Mouse (Mus musculus) lung, postnatal 25 days (tissue): ENCODE measurements around the gene Chaf1b.

Source experiments
- DNase-seq: peaks from one replicate; pipeline ENCODE4 v3.0.0; 2022; ENCODE audit warnings: low spot score

Chaf1b gene

GRCm38 (mm10) chr16:93883423-93884085 is at the start of gene Chaf1b:
Chaf1b (plus strand) TSS chr16:93883901.
- DNase-seq: peak; percentile 97

DNA sequence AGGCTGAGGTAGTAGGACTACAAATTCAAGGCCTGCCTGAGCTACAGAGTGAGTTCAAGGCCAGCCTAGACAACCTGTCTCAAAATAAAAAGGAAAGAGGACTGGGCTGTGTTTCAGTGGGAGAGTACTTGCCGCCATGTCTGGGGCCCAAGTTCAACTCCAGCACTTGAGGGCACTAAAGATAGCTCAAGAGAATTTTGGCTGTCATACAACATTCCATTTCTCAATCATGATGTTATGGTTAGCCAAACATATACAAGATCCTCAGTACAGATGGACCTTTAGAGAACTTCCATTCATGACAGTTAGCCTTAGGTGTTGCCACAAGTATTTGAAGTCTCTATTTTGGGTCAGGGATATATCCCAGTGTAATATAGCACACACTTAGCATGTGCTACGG is 49.6 kb upstream of the Chaf1b start:
- DNase-seq: no peak

GRCm38 (mm10) chr16:93839049-93839448 is 44.7 kb upstream of the Chaf1b start:
- no peak for DNase-seq

GRCm38 (mm10) chr16:93850527-93850926 is 33.2 kb upstream of the Chaf1b start:
- DNase-seq: no peak

DNA sequence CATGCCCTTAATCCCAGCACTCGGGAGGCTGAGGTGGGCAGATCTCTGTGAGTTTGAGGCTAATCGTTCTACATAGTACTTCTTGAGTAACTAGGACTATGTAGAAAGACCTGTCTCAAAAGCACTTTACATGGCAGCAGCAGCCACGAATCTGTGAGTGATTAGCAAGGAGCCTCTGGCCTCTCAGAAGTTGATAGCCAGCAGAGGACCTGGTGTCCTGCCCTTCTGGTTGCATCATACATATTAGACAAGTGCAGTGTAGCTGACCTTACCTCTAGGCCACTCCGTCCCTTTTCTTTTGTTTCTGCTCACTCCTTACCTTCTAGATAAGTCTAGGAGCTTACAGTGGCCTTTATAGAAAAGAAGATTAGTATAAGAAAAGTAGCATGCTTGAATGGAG is 23.7 kb upstream of the Chaf1b start:
- DNase-seq: peak; percentile 9

GRCm38 (mm10) chr16:93860686-93861085 is 23.0 kb upstream of the Chaf1b start:
- peak; percentile 69 for DNase-seq

GRCm38 (mm10) chr16:93874841-93875240 is 8.9 kb upstream of the Chaf1b start:
- DNase-seq: peak; percentile 9

GRCm38 (mm10) chr16:93877612-93878380 is 5.9 kb upstream of the Chaf1b start:
- no peak for DNase-seq

- no peak for DNase-seq
These were observed 503 bp downstream of the Chaf1b start for GRCm38 (mm10) chr16:93884086-93884721.

GRCm38 (mm10) chr16:93884722-93885113 is 1.0 kb downstream of the Chaf1b start:
- DNase-seq: no peak

DNA sequence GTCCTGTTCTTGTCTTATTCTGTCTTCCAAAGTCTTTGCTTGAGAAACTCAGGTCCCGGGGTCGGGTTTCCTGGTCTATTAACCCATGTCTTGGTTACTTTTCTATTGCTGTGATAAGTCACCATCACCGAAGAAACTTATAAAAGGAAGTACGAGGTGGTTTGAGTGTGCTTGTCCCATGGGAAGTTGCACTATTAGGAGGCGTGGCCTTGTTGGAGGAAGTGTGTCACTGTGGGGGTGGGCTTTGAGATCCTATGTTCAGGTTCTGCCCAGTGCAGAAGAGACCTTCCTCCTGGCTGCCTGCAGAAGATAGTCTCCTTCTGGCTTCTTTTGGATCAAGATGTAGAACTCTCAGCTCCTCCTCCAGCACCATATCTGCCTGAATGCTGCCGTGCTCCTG is 4.8 kb downstream of the Chaf1b start:
- DNase-seq: no peak

DNA sequence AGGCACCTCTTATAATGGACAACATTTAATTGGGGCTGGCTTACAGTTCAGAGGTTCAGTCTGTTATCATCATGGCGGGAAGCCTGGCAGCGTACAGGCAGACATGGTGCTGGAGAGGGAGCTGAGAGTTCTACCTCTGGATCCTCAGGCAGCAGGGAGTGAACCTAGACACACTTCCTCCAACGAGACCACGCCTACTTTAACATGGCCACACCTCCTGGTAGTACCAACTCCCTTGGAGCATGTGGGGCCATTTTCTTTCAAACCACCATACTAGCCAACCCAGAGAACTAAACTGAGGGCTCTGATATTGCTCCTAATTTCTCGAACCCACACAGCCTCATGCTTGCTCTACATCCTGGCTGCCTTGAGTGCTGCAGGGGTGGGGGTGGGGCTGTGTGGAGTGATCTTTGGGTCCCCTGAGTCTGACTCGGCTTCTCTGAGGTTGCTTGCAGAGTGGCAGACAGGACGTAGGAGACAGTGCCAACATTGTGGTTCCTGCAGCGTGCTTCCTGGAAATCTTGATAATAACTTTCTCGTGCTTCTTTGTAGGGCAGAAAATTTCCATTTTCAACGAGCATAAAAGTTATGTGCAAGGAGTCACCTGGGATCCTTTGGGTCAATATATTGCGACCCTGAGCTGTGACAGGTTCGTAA is 7.4 kb downstream of the Chaf1b start:
- no peak for DNase-seq

DNA sequence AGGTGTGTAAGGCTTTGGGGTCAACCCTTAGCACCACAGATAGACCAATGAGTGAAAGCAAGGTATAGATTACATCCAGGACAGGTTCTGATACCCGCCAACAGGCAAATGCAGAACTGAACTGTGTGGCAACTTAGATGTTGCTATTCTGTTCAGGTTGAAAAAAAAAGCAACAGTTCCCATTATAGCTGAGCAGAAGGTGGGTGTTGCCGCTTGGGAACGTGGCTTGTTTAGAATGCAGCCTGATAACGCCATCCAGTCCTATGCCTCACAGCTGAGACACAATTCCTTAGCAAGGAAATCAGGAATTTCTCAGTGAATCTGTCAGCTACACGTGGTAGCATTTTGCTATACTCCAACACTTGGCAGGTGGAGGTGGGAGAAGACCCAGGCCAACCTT is 9.6 kb downstream of the Chaf1b start:
- no peak for DNase-seq

DNA sequence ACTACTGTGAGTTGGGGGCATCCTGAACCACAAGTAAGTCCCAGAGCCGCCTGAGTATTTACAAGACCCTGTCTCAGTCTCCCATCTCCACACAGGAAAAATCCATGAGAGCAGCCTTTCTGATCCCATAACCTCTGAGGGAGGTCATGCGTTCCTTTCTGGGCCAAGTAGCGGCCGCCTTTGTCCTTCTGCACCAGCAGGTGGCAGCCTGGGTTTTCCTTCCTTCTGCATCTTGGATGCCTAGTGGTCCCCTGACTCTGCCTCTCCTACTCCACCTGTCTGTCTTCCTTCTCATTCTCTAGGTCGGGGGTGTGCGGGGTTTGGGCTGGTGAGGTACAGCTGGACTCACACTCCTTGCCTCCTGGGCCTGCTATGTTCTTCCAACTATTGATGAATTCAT is 19.3 kb downstream of the Chaf1b start:
- DNase-seq: no peak

DNA sequence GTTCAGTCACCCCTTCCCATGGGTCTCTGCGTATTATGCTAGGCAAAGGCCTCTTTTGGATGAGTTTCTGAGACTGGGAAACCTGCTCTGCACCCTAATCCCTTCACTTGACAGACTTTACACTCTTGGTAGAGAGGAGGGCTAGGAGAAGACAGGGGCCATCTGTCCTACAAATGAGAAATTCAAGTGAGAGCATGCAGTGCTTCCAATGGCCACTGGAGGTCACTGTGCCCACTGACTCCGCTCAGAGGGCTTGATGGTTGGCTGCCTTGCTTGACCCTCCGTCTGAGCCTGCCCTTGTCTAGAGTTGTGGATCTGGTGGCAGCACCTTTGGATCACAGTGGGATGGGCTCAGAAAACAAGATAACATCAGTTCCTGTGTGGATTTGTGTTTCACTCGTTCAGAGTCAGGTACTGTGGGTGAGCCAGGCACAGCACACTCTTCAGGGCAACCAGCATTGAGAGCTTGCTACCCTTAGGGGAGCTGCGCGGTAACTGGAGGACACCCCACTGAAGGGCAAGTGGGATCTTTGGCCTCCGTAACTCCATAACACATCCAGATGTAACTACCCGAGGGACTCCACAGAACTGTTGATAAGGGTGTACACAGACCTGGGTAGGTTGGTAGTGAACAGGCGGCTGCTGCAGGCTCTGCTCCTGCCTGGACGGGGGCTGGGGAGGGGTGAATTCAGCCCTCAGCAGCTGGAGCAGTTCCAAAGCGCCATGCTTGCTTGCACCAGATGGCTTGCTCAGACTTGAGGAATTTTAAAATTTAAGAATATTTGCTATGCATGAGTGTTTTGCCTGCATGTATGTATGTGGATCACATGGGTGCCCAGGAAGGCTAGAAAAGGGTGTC is 22.7 kb downstream of the Chaf1b start:
- DNase-seq: peak; percentile 46

DNA sequence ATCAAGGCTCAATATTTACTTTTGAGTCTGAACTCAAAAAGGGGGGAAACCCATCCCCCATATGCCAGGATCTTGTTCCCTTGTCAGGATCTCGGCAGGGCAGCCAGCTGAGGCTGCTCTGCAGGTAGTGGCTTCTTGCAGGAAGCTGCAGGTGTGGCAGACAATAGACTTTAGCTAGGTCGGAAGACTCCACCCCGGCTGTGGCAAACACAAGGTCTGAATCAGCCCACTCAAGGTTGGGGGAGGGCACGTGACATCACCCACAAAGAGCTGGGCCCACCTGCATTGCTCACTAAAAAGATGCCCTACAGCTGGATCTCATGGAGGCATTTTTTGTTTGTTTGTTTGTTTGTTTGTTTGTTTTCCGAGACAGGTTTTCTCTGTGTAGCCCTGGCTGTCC is 24.1 kb downstream of the Chaf1b start:
- DNase-seq: no peak

- DNase-seq: no peak
These were observed 24.5 kb downstream of the Chaf1b start for GRCm38 (mm10) chr16:93908196-93908595.

GRCm38 (mm10) chr16:93909936-93910335 is 26.2 kb downstream of the Chaf1b start:
- no peak for DNase-seq

DNA sequence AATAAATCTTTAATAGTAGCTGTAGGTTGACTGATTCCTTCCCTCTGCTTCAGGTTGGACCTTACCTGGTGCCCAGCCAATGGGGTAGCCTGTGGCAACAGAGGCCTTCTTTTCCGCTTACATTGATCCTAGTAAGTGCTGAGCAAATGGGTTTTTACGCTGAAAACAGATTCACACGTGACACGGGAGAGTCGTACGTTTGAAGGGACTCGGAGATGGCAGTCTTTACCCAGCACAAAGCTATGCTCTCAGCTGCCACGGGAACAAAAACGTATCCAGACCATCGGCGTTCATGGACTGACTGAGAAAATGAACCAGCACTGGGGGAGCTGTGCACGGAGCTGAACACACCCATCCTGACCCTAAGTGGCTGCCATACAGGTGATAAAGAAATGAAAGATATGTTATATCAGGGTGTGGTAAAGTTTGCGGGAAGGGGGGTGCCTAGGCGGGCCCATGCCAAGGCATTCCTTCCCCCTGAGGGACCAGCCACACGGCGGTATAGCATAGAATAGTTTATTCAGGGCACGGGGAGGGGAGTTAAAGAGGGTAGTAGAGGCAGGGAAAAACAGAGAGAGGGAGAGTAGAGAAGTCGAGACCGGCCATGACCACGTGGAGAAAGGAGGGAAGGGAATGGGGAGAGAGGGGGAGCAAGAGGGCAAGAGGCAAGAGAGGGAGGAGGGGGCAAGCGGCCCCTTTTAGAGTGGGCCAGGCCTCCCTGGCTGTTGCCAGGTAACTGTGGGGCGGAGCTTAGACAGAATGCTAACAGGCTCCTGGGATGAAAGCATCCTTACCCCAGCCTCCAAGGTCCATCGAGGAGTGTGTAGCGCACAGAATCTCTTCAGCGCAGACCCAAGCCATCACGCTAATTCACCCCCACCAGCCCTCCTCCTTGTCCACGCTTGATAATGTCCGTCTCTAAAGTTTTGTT is 27.3 kb downstream of the Chaf1b start:
- DNase-seq: no peak

- DNase-seq: no peak
These were observed 28.5 kb downstream of the Chaf1b start for GRCm38 (mm10) chr16:93912158-93912557.

DNA sequence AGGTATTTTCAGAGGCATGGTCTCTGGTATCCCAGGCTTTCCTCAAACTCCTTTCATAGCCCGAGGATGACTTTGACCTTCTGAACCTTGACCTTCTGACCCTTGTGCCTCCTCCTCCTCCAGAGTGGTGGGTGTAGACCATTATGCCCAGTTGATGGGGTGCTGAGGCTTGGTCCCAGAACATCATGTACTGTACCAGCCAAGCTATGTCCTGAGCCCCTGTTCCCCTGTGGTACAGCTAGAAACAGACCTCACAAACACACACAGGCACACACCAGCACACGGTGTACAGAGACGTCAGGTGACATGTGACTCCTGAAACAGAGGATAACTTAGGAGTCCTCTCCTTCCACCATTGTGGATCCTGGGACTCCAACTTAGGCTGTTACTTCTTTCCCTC is 29.1 kb downstream of the Chaf1b start:
- DNase-seq: no peak
